Mouse (Mus musculus) spleen, adult 12 weeks (tissue): Measurements from ENCODE around the gene Gnl3.

ENCODE experiments used
- DNase-seq: peaks from one replicate; pipeline ENCODE4 v3.0.0; 2022; ENCODE audit warnings: low spot score

Gene Gnl3

DNA sequence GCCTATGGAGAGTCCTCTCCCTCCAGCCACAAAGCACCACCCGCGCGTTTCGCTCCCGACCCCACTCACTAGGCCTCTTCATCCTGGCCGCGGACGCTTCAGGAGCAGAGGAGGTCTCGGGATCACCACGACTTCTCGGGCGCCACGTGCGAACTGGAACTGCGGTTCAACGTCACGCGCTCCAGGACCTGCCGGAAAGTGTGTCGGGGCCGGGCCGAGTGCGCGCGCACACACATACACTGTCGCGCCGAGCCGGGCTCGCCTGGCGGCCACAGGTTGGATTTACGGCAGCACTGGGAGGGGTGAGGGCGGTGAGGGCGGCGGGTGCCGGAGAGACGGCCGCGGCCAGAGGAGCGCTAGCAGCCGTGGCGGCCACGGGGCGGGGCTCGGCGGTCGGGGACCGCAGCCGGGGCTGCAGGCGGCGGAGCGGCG lies at the start of gene Gnl3, which contains the start of gene Pbrm1:
Gene Gnl3 (minus strand): TSS at position 293 of the 432 bp plus-strand sequence.
Gene Pbrm1 (plus strand): TSS at position 279 of the 432 bp plus-strand sequence.
- peak; percentile 96 for DNase-seq

DNA sequence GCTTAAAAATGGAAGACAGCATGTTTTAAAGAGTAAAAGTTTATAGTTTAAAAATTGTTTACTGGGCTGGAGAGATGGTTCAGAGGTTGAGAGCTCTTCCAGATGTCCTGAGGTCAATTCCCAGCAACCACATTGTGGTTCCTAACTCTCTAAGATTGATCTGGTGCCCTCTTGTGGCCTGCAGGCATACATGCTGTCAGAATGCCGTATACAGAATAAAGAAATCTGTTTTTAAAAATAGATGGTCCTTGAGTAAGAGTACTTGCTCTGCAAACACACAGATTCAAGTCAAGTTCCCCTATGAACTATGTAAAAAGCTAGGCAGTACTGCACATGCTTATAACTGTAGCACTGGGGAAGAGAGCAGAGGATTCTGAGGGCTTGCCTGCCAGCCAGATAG lies 43.3 kb upstream of the Gnl3 start:
- no peak for DNase-seq

DNA sequence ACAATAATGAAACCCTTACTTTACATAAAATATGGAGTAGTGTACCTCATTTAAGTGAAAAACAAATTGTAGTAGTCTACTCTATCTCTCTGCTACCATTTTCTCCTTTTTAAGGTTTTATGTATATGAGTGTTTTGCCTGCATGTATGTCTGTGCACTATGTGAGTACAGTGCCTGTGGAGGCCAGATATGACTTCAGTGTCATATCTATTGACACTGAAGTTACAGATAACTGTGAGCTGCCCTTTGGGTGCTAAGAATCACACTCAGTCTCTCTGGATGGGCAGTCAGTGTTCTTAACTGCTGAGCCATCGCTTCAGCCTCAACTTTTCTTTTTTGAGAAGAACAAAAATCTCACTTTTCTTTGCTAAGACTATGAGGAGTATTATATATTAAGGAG lies 26.9 kb upstream of the Gnl3 start:
- DNase-seq: peak; percentile 11

GRCm38 (mm10) chr14:31045296-31045695 lies 26.3 kb upstream of the Gnl3 start:
- DNase-seq: no peak

- no peak for DNase-seq
These were observed 6.8 kb upstream of the Gnl3 start for GRCm38 (mm10) chr14:31025785-31026184.

DNA sequence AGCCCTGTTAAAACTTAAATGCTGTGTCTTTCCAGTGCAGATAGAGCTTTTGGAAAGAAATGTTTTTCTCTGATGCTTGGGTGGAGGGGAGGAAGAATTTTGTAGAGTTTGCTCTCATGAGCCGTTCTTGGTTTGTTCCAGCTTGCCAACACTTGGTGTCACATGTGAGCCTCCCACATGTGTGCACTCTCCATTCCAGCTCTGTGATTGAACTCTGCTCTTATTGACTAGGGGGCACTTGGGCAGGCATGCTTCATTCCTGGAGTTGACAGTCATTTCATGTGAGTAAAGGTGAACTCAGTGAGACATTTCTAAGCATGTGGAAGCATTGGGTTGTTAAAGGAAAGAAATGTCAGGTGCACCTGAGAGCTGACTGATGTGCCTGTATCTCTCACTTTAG lies 3.6 kb upstream of the Gnl3 start:
- no peak for DNase-seq

- DNase-seq: peak; percentile 82
These were observed 616 bp upstream of the Gnl3 start for GRCm38 (mm10) chr14:31019331-31020205.

GRCm38 (mm10) chr14:31017854-31018253 lies 1.1 kb downstream of the Gnl3 start:
- no peak for DNase-seq

- DNase-seq: no peak
These were observed 2.9 kb downstream of the Gnl3 start for GRCm38 (mm10) chr14:31016063-31016462.

DNA sequence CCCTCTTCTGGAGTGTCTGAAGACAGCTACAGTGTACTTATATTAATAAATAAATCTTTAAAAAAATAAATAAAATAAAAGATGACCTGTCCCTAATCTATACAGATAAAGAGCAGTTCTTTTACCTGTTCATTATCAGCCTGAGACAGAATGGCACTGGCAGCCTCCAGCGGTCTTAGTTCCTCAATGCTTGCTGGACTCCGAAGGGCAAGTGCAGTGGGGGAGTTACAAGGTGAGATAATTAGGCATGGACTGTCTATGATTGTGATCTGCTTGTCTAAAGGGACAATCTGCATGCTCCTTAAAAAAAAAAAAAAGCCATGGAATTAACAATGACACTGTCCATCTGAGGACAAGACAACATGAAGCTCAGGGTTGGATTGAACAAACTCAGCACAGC lies 5.0 kb downstream of the Gnl3 start:
- no peak for DNase-seq

GRCm38 (mm10) chr14:31011588-31011987 lies 7.4 kb downstream of the Gnl3 start:
- DNase-seq: no peak

- no peak for DNase-seq
These were observed 12.2 kb downstream of the Gnl3 start for GRCm38 (mm10) chr14:31006779-31007178.

GRCm38 (mm10) chr14:31004527-31004926 lies 14.4 kb downstream of the Gnl3 start:
- DNase-seq: no peak

- peak; percentile 87 for DNase-seq
These were observed 17.4 kb downstream of the Gnl3 start, which contains the start of the genes Glt8d1 and Spcs1 for GRCm38 (mm10) chr14:31001307-31002205. Gene Glt8d1 (plus strand): TSS chr14:31001400. Gene Spcs1 (minus strand): TSS chr14:31001672.

DNA sequence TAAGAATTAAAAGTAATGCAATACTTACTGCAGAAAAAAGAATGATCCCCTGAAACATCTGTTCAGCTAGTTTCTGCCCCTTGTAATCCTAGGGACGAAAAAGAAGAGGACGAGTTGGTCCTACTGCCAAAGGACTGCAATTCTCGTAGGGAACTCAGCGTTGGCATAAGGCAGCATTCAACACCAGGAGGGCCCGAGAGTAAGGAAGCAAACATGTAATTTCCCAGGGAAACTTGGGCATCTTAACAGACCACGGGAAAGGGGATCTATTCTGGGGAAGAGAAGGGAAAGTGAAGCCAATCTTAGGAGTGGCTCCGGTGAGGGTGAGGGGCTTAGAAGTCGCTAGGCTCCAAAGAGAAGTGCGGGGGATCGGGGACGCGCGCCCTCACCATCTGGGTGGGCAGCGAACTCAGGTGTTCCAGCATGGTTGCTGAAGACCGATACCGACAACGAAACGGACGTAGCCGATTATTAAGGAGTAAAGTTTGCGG lies 18.1 kb downstream of the Gnl3 start:
- DNase-seq: no peak

DNA sequence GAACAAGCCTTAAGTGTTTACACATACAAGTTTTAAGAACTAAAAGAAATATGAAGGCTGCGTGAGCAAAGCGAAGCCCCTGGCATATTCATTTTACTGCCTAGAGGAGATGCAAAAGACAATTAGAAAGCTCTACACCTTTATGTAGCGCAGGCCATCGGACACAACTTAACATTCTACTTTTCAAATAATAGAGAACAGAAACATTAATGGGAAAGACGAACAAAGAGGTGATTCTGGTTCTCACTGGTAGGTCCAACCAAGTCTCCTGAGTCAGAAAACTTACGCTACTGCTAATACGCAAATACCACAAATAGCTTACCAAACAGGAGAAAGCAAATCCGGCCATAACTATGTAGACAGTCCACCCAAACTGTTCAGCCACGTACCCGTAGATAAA lies 18.6 kb downstream of the Gnl3 start:
- DNase-seq: no peak

DNA sequence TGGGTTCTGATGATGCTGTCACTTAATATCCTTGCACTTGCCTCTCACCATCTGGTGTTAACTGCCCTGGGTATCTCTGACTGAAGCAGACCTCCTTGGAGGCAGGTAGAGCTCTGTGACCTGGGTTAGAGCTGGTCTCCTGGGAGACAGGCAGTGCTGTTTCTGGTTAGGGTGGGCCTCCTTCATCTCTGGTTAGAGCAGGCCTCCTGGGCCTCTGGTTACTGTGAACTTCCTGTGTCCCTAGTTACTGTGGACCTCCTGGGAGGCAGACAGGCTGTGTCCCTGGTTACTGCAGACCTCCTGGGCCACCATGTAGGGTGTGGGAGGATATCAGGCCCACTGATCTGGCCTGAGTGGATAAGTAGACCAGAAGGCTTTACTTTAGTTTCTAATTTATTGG lies 22.5 kb downstream of the Gnl3 start:
- DNase-seq: no peak

- no peak for DNase-seq
These were observed 42.7 kb downstream of the Gnl3 start for GRCm38 (mm10) chr14:30976222-30976621.

DNA sequence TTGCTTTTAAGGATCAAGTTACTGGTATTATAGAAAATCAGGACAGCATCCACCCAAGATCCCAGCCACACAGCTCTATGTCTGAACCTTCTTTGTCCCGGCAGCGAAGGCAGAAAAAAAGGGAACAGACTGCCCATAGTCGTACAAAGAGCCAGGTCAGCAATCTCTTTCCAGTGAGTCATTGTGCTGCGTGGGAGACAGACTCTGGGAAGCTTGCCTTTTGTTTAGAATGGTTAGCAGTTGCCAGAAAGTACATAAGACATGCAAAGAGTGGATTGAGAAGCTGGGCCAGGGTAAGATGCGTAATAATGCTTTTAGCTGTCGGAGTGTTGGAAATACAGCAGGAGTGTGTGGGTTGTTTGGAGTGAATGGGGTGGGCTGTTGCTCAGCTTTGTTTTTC lies 44.7 kb downstream of the Gnl3 start:
- no peak for DNase-seq
